Mouse (Mus musculus) adrenal gland, adult 2 months (tissue): ENCODE data around the gene Cacng6. TPM values are rescaled to one million over a fixed set of nuclear protein-coding genes. Genes with fewer than 3 reads are reported as not detected.
A peak's percentile ranks its signal among the peaks of the same experiment; 100 is the strongest.

Experiments
- DNase-seq: peaks from one replicate; pipeline ENCODE4 v3.0.0; 2021
- polyA plus RNA-seq: library from polyadenylated mRNA; depleted of rRNA; stranded (reverse); fragments of >200 nt; gene quantifications from 2 replicates; pipeline ENCODE4 v1.2.3, GENCODE M21; 2012
- total RNA-seq, 2 experiments: library from RNA; stranded (reverse); gene quantifications; 2 replicates each; pipeline ENCODE4 v1.2.3; 2021

Cacng6 gene
- total and polyA plus RNA-seq, 3 experiments = 0.38 TPM; not detected in 2

DNA sequence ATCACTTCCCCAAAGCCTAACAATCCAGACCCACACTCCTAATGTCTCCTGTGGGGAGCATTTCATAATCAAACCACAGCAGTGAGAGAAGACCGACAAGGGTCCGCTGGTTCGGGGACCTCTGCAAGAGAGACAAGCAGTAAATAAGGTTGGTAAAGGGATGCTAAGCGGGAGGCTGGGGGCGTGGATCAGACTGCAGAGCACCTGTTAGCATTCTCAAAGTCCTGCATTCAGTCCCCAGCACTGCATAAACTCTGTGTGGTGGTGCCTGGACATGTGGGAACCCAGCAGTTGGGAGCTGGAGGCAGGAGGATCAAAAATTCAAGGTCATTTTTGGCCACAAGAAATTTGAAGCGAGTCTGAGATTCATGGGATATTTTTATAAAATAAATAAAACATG lies 4.1 kb upstream of the Cacng6 start:
- DNase-seq = no peak

DNA sequence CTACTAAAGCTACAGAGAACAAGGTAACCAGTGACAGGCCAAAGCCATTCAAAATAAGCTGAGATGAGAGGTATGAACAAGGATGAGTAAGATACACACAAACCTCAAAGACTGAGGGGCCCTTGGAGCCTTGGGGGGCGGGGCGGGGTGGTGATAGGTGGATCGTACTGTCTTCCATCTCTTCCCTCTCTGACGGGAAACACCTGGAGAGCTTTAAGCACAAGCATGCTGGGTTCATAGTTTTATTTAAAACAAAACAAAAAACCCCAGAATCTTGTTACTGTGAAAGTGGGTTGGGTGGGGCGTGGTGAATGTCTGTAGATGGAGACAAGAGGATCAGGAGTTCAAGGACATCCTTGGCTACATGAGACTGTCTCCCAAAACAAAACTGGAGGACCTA lies 3.5 kb upstream of the Cacng6 start:
- DNase-seq = no peak

DNA sequence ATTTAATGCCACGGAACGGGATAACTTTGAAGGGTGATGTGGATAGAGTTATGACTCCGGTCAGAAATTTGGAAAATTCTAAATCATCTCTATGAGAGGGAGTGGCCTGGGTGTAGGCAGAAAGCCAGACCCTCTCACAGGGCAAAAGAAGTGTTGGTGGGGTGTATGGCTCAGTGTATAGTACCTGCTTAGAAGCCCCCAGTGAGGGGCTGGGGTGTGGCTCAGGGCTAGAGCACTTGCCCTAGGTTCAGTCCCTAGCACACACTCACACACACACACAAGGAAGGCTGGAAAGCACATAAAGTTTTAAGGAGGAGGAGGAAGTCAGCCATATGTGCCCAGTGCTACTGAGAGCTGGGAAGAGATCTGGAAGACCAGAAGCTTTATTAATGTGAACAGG lies 2.7 kb upstream of the Cacng6 start:
- DNase-seq = no peak

DNA sequence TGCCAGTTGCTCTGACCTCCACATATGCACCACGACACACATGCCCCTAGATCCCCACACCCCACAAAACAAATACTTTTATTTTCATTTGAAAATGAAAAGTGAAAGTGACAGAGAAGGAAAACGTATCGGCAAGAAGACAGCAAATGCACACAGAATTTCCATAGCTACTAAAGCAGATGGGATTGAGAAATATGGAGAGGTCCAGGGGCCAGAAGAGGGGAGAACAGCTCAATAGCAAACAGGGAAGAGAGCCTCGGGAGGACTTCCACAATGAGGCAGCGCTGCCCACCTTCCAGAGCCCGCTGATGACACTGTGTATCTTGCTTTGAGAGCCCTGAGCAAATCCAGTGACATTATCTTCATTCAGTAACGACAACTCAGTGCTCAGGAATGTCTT lies 1.9 kb upstream of the Cacng6 start:
- DNase-seq = no peak

DNA sequence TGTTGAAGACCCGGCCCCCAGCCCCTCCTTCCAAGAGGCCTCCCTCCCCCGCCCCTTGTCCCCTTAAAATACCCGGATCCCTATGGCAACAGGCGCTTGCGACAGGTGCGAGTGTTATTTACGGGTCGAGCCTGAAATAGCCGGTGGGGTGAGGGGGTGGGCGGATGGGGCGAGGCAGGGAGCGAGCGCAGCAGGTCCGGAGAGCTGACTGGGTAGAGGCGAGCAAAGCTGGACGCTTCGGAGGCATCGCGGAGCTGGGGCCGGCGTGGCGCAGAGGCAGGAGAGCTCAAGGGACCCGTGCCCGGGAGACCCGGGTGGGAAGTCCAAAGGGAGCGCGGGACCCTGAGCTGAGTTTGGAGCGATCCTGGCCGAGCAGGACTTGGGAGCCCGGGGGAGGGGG lies 565 bp upstream of the Cacng6 start:
- no peak for DNase-seq

DNA sequence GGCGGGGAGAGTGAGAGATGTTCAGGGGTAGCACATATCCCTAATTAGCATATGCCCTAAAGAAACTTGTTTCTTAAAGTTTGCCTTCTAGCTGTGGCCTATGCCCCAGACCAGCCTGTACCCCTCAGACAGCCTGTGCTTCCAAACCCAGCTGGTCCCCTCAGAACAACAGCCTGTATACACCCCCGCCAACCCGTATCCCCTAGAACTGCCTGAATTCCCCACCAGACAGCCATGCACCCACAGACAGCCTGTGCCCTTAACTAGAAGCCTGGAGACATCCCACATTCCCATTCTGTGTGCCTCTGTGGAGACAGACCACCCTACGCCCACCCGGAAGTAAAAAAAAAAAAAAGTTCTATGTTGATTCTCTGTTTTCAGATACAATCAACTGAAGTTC lies 1.1 kb downstream of the Cacng6 start:
- DNase-seq = no peak

DNA sequence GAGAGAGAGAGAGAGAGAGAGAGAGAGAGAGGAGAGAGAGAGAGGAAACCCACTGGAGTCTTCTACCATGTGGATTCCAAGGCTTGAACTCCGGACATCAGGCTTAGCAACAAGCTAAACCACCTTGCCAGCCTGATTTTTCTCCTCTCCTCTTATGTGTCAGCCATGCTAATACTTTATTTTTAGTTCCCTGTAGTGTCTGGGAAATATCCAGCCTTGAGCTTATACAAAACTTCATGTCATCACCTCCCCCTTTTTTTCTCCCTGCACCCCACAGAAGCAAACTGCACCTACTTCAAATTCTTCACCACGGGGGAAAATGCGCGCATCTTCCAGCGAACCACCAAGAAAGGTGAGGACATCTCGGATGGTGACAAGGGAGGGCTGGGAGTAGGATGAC lies 6.2 kb downstream of the Cacng6 start:
- DNase-seq = no peak

DNA sequence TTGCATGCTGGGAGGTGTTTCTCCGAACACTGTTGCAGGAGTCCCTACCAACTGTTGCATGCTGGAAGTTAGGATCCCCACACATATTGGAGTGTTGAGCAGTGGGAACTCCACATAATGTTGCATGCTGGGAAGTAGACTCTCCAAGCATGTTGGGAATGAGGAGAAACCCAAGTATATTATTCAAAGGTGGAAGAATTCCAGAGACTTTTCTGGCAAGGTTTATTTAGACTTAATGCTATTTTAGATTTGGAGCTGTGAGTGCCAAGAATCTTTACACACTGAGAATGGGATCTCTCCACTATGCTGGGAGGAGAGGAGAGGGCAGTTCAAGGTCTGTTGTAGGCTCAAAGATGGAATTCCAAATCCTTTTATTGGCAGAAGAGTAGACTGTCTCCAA lies 8.1 kb downstream of the Cacng6 start:
- no peak for DNase-seq

DNA sequence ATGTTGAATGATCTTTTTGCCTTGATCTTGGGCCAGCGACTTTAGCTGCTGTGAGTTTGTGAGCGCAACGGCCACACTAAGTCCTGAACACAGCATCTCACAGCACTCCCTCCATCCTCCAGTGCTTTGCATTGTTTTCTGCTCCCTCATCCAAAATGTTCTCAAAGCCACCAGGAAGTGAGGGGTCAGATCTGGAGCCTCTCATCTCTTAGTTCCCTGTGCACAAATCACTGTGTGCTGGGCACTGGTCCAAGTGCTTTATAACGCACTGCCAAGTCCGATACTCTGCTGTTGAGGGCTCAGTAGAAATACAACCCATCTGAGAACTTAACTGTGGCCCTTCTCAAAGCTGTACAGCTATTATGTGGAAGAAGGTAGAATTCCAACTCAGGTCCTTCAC lies 13.9 kb downstream of the Cacng6 start:
- peak; percentile 48 for DNase-seq

DNA sequence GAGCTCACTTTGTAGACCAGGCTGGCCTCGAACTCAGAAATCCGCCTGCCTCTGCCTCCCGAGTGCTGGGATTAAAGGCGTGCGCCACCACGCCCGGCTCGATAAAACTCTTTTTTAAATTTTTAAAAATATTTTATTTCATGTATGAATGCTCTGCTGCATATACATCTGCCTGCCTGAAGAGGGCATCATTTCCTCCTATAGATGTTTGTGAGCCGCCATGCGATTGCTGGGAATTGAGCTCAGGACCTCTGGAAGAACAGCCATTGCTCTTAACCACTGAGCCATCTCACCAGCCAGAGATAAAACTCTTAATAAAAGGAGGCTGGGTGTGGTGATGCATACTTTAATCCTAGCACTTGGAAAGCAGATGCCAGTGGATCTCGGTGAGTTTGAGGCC lies 16.0 kb downstream of the Cacng6 start:
- no peak for DNase-seq

DNA sequence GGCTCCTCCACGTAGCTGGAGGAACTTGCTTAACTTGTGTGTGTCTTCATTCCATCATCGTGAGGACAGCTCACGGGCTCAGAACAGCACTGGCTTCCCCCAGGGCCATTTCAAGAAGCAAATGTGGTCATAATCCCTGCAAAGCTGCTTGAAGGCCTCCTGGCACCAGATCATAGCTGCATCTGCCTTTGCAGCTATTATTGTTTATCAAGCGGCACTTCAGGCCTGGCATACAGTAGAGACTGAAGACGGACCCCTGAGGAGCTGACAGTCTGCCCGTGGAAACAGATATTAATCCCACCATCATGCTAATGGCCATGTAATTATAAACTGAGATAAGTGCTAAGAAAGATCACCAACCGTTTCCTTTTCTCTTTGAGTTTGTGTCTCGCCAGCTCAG lies 16.5 kb downstream of the Cacng6 start:
- DNase-seq = no peak

DNA sequence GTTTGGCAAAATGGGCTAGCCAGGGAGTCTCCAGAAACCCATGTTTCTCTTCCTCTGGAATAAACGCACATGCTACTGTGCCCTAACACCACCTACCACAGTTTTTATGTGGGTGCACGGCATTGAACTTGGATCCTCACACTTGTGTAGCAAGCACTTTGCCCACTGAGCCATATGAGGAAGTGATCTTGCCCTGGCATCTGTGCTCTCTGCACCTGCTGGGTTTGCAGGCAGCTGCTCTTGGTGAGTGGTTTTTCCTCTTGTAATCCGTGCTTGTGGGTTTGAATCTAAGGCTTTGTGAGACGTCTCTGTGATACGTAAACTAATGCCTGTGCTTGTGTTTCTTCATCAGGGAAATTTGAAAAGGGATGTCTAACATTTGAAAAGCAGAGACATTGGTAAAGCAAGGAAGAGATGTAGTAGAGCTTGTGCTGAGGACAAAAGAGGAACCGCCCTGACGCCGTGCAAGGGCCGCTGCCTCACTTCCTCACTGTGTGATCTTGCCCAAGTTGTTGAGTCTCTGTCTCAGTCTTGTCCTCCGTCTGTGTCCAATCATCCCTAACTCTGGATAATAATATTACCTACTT lies 18.6 kb downstream of the Cacng6 start:
- DNase-seq = no peak

DNA sequence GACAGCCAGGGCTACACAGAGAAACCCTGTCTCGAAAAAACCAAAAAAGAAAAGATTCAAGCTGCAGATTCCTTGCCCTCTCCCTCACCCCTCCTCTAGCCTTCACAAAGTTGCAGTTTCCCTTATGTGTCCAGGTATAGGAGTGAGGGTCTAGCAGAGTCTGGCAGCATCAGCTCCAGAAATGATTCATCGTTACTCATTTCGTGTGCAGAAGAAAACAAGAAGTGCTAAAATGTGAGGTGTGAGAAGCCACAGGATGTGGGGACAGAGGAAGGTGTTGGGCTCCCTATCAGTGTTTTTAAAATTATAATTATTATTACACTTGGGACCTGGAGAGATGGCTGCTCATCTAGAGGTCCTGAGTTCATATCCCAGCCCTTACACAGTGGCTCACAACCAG lies 20.7 kb downstream of the Cacng6 start:
- DNase-seq = no peak

DNA sequence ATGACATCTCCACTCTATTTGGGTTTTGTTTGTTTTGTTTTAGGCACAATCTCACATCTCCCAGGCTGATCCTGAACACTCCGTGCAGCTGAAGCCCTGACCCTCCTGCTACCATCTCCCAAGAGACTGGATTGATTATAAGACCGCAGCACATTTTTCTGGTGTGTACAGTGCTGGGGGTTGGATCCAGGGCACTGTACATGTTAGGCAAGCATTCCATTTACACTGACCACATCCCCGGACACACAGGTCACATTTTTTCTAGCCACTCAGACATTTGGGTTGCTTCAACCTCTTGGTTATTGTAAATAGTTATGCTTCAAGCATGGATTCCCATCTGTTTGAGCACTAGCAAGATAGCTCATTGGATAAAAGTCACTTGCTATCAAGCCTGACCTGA lies 22.6 kb downstream of the Cacng6 start:
- no peak for DNase-seq

DNA sequence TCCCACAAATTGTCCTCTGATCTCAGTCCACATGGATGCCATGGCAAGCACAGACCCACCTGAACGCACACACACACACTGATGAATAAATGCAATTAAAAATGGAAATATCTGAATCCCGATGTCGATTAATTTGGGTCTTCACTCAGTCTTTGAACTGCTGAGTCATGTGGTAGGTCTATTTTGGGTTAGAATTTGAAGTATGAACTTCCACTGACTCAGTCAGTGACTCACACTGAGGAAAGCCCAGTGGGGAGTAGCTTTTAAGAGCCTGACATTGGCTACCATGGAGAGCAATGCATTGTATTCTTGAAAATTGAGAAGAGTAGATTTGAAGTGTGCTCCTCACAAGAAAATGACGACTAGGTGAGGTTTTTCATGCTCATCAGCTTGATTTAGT lies 23.0 kb downstream of the Cacng6 start:
- DNase-seq = peak; percentile 62

DNA sequence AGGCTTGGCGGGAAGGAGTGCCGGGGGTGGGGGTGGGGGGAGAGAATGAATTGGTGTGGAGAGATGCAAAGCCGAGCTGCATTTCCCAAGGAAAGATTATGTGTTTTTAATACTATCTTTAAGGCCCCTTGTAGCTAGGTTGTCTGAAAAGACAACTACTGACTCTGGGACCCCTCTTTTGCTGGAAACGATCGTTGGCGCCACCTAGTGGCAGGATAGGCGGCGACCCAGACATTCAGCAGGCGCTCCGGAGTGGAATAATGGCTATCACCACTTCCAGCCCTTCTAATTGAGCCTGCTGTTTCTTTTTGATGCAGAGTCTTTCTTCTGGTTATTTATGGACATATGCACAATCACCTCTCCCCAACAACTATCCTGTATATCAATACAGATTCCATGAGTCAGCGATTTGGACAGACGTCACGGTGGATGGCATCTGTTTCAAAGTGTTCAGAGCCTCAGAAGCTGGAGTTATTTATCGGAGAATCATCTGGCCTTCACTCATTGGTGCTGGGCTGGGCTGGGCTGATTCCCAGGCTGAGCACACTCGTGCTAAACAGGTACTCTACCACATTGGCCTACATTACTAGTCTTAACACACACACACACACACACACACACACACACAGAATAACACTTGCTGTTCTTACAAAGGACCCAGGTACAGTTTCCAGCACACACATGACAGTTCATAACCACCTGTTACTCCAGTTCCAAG lies 24.9 kb downstream of the Cacng6 start:
- peak; percentile 77 for DNase-seq

DNA sequence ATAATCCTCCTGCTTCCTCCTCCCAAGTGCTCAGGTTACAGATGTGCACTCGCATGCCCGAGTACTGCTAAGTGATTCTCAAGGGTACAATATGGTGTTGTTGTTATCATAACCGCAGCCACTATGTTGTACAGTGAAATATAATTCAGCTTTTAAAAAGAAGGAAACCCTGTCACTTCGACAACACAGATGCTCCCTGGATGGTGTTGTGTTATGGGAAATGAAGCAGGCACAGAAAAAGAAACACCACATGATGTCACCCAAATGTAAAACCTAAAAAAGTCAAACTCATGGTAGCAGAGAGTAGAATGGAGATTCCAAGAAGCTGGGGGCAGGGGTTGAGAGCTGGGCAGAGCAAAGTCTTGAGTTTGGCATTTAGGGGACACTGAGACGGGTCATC lies 26.7 kb downstream of the Cacng6 start:
- DNase-seq = no peak

DNA sequence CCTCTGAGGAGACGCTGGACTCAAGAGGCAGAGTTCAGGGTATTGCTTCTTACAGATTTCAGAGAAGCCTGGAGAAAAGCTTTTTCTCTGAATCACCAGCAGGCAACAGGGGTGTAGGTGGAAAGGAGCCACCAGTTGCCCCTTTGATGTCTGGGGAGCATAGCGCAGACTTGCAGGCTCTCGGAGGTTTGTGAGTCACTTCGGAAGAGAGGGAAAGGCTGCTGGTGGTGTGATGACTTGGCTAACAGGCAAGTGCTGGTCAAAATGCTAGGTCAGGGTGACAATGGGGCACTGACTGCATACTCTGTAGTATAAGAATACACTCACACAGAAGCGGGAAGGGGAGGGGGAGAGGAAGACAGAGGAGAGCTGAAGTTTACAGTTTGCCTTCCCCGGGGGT lies 27.2 kb downstream of the Cacng6 start:
- DNase-seq = peak; percentile 68

DNA sequence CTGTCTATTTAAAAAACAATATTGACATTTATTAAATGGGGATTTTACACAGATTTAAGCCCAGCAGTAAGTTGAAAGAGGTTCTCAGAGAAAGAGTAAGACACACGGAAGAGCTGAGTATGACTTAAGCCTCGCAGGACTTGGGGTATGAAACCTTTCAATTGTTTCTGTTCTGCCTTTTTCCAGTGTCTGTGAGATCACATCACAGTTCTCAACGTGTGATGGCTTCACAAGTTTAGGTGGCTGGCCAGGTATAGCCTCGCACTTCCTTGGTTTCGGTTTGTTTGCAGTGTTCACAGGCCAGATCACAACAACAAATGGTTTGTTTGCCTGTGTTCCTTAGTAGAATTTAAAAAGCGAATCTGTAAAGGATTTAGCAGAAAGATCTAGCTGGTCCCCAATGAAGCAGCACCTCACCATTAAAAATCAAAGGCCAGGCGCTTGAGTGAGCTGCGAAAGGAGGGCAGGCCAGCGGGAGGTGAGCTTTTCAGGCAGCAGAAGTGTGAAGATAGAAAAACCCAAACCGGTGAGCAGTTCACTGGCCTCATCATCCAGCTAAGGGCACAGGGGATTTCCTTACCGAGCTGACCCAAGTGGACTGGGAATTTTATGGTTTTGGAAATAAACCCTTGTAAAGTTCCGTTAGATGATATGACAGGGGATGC lies 29.0 kb downstream of the Cacng6 start:
- DNase-seq = no peak

DNA sequence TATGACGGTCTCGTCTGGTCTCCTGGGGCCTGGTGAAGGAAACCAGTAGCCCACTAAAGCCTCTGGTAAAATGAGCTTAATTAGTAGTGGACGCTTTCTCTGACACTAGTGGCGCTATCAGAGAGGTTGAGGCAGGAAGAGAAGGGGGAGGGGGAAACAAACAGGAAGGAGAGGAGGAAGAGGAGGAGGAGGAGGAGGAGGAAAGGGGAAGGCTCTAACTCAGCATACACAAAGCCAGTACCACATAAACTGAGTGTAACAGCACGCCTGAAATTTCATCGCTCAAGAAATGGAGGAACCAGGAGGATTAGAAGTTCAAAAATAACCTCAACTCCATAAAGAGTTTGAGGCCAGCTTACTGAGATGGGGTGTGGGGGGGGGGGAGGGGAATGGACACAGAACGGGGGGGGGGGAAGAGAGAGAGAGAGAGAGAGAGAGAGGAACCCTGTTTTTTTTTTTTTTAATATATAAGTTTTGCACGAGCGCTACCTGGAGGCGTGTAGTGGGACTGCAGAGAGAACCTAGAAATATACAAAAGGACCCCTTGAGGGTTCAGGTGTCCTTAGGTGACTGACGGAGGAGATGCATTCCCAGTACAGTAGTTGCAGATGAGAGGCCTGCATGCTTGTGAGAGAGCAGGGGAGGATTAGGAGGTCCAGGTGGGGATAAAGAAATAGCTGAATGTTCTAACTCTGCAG lies 29.6 kb downstream of the Cacng6 start:
- DNase-seq = no peak

DNA sequence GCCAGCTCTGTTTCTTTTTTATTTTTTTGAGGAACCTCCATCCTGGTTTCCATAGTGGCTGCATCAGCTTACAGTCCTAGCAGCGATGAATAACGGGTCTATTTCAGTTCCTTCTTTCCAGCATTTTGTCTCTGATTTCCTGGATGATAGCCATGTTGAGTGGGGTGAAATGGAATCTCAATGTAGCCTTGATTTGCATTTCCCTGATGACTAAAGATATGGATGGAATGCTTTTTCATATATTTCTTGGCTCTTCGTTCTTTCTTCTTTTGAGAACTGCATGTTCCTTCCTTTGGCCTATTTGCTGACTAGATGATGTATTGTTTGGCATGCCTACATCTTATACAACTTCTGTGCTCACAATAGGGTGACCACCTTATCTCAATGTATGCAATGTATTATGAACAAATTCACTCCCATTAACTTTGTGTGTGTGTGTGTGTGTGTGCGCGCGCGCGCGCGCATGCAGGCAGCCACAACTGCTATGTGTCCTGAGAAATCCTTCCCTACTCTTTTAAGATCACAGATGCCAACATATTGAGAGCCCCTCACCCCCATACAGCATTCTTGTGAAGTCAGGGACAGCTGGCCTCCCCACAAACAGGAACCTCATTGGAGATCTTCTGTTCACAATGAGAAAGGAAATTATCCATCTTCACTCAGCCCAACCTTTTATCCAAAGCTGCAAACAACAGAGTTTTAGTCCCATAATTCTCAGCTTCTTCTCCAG lies 33.3 kb downstream of the Cacng6 start:
- DNase-seq = no peak

DNA sequence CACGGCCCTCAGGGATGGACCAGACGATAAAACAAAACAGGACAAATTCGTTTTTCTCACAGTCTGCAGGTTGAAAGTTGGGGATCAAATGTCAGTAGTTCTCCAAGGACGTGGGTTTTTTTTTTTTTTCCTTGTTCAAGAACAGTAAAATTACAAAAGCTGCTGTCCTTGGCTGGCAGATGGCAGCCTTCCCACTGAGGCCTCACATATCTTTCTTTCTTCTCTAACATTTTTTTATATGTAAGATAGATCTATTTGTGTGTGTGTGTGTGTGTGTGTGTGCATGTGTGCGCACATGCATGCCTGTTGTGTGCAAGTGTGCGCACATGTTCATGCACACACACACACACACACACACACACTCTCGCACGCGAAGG lies 33.8 kb downstream of the Cacng6 start:
- peak; percentile 62 for DNase-seq

DNA sequence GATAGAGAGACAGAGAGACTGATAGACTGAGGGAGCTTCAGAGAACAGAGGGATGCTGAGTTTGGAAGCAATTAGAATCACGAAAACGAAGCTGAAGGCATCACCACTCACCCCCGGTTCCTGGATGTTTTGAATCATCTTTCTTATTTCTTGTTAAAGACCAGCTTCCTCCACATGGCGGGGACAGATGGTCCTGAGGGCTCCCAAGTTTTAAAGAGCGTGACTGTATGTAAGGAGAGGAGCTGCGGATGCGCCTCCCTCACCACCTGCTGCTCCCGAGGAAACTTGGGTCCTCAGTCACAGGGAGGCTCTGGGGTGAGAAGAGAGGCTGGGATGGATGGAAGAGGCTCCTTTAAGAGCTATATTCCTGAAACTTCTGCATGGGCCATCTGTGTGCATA lies 36.3 kb downstream of the Cacng6 start:
- DNase-seq = no peak
